Mouse (Mus musculus) liver, embryonic 12.5 days (tissue): ENCODE data around the gene Ttc5. TPM values are rescaled to one million over a fixed set of nuclear protein-coding genes. Genes with fewer than 3 reads are reported as not detected.
"Not testable (repeated sequence)": the region's sequence is repeated elsewhere in the genome, so short reads cannot be mapped to it uniquely, and the experiment has no call there.

Experiments
- ATAC-seq: fragments of 200-750 bp; cut with Nextera tagmentation; 2 replicates; pipeline ENCODE4 v1.8.0; 2017; ENCODE audit warnings: moderate number of reproducible peaks, mild to moderate bottlenecking, moderate library complexity
- H3K27ac ChIP-seq: fragments of 300-500 bp; sonication (generic); 2 replicates; pipeline ENCODE4 v1.5.1; 2016; ENCODE audit warnings: mild to moderate bottlenecking
- H3K27me3 ChIP-seq: fragments of 300-500 bp; sonication (generic); replicated peaks from 2 replicates; pipeline ENCODE4 v1.6.1; 2016; ENCODE audit warnings: mild to moderate bottlenecking, moderate library complexity
- H3K36me3 ChIP-seq: fragments of 300-500 bp; sonication (generic); 2 replicates; pipeline ENCODE4 v1.6.1; 2016; ENCODE audit warnings: mild to moderate bottlenecking, moderate library complexity
- H3K4me1 ChIP-seq: fragments of 300-500 bp; sonication (generic); 2 replicates; pipeline ENCODE4 v1.6.1; 2016
- H3K4me2 ChIP-seq: fragments of 300-500 bp; sonication (generic); 2 replicates; pipeline ENCODE4 v1.6.1; 2016; ENCODE audit warnings: mild to moderate bottlenecking, moderate library complexity
- H3K4me3 ChIP-seq: fragments of 300-500 bp; sonication (generic); 2 replicates; pipeline ENCODE4 v1.5.1; 2016; ENCODE audit warnings: mild to moderate bottlenecking, moderate library complexity
- H3K9ac ChIP-seq: fragments of 300-500 bp; sonication (generic); 2 replicates; pipeline ENCODE4 v1.6.1; 2016; ENCODE audit warnings: mild to moderate bottlenecking, moderate library complexity
- H3K9me3 ChIP-seq: fragments of 300-500 bp; sonication (generic); replicated peaks from 2 replicates; pipeline ENCODE4 v1.6.1; 2016; ENCODE audit warnings: mild to moderate bottlenecking, moderate library complexity
- WGBS: fragments of 180-500 bp; shearing (Covaris S2); methylation state at CpG from one replicate; pipeline ENCODE4 v1.1.7; 2016; ENCODE audit not compliant: insufficient replicate concordance; 5-methylcytosine and 5-hydroxymethylcytosine counted together
- polyA plus RNA-seq: library from polyadenylated mRNA; unstranded; fragments of >200 nt; fragmentation: Nextera tagmentation; extraction: Ambion mirVana; gene quantifications from 2 replicates; pipeline ENCODE4 v1.2.1, GENCODE M21; 2016

Gene Ttc5
- polyA plus RNA-seq, 1 experiment from 2014 or later: 27.9 TPM

DNA sequence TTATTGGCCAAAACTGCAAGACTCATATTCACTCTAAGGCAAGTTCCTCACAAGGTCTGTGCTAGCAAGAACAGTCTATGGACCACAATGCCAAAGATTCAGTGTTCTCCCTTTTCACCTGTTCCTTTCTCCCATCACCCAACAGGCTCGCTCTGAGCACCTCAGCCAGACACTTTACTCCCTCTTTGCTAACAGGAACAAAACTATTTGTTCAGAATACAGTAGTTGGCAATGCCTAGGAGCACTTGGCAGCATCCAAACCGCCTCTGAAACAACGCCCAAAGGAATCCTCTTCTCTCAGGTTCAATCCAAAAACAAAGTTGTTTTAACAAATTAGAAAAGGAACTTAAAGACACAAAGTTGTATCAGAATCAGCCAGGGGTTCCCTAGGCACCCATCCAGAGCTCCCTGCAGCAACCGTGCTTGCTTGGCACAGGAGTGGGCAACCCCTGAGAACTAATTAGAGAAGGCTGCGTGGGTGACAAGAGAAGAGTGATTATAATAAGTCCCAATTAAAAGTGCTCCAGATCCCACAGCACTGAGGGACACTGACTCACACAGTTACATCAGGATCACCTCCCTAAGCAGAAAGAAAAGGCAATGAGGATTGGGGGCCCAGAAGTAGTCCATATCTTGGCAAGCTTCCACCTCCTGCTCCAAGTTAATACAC, 26.8 kb downstream of the Ttc5 start:
- no peak overlapping the region for H3K4me2 ChIP-seq
- H3K27ac ChIP-seq: no peak overlapping the region
- H3K9ac ChIP-seq: no peak overlapping the region
- H3K4me1 ChIP-seq: no peaks in the 10 kb centered on the region
- 49% methylated on average over 5 of the region's 5 CpGs for WGBS
- H3K4me3 ChIP-seq: no peak overlapping the region
- no peaks in the 10 kb centered on the region for H3K9me3 ChIP-seq
- H3K27me3 ChIP-seq: no peaks in the 10 kb centered on the region
- no peak for ATAC-seq
- H3K36me3 ChIP-seq: no peaks in the 10 kb centered on the region

DNA sequence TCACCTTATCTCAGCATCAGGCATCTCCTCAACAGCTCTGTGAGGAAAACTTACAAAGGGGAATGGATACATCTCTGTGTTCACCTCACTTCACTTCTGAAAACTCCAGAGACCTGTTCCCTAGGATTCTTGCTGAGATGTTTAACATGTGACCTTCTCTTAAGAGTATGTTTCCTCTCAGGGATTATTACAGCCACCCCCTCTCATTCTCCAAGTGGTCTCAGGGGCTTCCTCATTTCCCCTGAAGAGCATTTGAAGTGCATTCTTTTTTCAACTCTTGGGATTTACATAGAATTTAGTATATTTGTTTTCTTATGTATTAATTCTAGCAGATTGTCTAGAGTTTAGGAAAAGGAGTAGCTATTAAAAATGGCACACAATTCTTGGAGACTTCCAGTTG, 40.3 kb downstream of the Ttc5 start, which contains the start of gene Olfr749:
TSS of gene Olfr749 (minus strand) at position 101 of the 400 bp plus-strand sequence.
- Histone ChIP-seq H3K9ac (no peak within 1 kb of the TSS), H3K4me3 (no peak within 1 kb of the TSS), H3K27me3 (no peaks in the 10 kb centered on the region), H3K9me3 (no peaks in the 10 kb centered on the region), H3K36me3 (no peaks in the 10 kb centered on the region), H3K4me2 (no peak within 1 kb of the TSS), H3K27ac (no peak within 1 kb of the TSS), H3K4me1 (no peaks in the 10 kb centered on the region)
- no peak for ATAC-seq

DNA sequence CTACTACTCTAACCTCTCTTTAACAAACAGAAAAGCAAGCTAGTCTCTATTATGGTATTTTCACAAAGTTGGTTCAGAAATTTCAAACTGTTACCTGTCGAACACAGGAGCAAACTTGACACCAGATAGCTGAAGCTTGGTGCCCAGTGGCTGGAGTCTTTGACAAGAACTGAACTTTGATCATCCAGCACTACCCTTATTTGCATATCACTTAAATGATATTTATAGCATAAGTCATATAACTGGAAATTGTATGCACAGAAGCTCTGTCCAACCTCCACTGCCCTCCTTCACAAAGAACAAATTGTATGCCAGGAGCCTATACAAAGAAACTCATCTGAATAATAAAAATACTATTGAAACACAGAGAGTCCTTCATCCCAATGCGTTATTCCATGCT, 43.7 kb downstream of the Ttc5 start:
- H3K9ac ChIP-seq: no peak overlapping the region
- no peak for ATAC-seq
- H3K4me2 ChIP-seq: no peak overlapping the region
- no peaks in the 10 kb centered on the region for H3K27me3 ChIP-seq
- no peaks in the 10 kb centered on the region for H3K36me3 ChIP-seq
- H3K4me3 ChIP-seq: no peak overlapping the region
- H3K4me1 ChIP-seq: no peaks in the 10 kb centered on the region
- WGBS: 58% methylated on average over 2 of the region's 2 CpGs
- H3K9me3 ChIP-seq: no peaks in the 10 kb centered on the region
- no peak overlapping the region for H3K27ac ChIP-seq

DNA sequence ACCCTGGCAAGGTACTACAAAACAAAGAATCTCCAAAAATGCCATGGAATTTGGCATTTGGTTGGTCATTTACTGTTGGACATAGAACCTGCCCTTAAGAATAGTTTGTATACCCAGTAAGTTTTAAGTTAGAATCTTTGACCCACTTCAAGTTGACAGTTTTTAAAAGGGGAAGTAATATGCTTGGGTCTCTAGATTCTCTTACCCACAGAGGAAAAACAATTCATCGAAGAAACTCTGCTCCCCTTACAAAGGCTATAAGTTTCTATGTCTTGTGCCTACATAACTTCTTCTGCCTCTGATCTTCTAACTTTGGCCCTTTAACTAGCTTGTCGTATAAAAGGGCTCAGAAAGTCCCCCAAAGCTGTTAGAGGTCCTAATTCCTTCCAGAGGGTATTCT, 45.0 kb downstream of the Ttc5 start:
- H3K27me3 ChIP-seq: no peaks in the 10 kb centered on the region
- ATAC-seq: no peak
- H3K27ac ChIP-seq: no peak overlapping the region
- WGBS: 50% methylated on average over 2 of the region's 2 CpGs
- no peak overlapping the region for H3K4me3 ChIP-seq
- no peak overlapping the region for H3K9ac ChIP-seq
- no peaks in the 10 kb centered on the region for H3K36me3 ChIP-seq
- H3K9me3 ChIP-seq: no peaks in the 10 kb centered on the region
- H3K4me2 ChIP-seq: no peak overlapping the region
- no peaks in the 10 kb centered on the region for H3K4me1 ChIP-seq

DNA sequence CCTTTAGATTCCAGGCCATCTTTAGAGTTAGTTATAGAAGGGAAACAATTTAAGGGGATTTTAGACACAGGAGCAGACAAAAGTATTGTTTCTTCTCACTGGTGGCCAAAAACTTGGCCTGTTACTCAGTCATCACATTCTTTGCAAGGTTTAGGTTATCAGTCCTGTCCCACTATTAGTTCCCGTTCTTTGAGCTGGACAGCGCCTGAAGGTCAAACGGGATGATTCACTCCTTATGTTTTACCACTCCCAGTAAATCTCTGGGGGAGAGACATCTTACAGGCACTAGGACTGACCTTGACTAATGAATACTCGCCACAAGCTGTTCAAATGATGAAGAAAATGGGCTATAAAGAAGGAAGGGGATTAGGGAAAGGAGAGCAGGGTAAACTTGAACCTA, 62.9 kb downstream of the Ttc5 start:
- 69% methylated on average over 3 of the region's 4 CpGs for WGBS
- H3K4me2 ChIP-seq, ATAC-seq, H3K36me3 ChIP-seq, H3K27ac ChIP-seq, H3K4me3 ChIP-seq, H3K4me1 ChIP-seq, H3K27me3 ChIP-seq, H3K9me3 ChIP-seq, H3K9ac ChIP-seq: not testable (repeated sequence)

DNA sequence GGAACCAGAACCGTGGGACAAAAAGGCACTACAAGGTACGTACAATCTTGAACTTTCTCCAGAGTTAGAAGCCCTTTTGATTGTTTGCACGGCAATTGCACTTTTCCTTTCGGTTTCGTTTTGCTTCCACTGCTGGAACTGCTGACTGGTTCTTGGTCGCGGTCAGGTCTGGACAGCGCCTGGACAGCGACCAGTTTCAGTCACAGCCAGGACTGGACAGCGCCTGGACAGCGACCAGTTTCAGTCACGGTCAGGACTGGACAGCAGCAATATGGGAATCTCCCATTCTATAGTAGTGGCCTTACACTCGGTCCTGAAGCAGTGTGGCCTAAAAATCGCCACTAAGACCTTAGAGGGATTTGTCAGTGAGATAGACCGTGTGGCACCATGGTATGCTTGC, 65.4 kb downstream of the Ttc5 start:
- H3K27ac ChIP-seq, H3K4me3 ChIP-seq, H3K4me1 ChIP-seq, H3K9me3 ChIP-seq, H3K9ac ChIP-seq, H3K27me3 ChIP-seq, ATAC-seq, H3K4me2 ChIP-seq, H3K36me3 ChIP-seq: not testable (repeated sequence)
- WGBS: 78% methylated on average over 15 of the region's 15 CpGs

Other genes with a start within 250 kb of the Ttc5 start
- gene Olfr744, start 170.6 kb downstream of the Ttc5 start, polyA plus RNA-seq: not detected in 2 replicates
- gene Olfr745, start 146.1 kb downstream of the Ttc5 start, polyA plus RNA-seq: not detected in 2 replicates
- gene Olfr746, start 138.4 kb downstream of the Ttc5 start, polyA plus RNA-seq: not detected in 2 replicates
- gene Olfr747, start 92.3 kb downstream of the Ttc5 start, polyA plus RNA-seq: not detected in 2 replicates
- not detected in 2 replicates for gene Olfr748, start 78.1 kb downstream of the Ttc5 start, polyA plus RNA-seq
- not detected in 2 replicates for gene Olfr749, start 40.4 kb downstream of the Ttc5 start, polyA plus RNA-seq
- not detected in 2 replicates for gene Ccnb1ip1, start 22.2 kb upstream of the Ttc5 start, polyA plus RNA-seq
- 44.8 and 45.8 TPM in 2 replicates for gene Parp2, start 22.3 kb upstream of the Ttc5 start, polyA plus RNA-seq
- gene Tep1, start 85.0 kb upstream of the Ttc5 start, polyA plus RNA-seq: 2.2 and 3.2 TPM in 2 replicates
- 0.13 and 0.28 TPM in 2 replicates for gene Klhl33, start 112.0 kb upstream of the Ttc5 start, polyA plus RNA-seq
- 69.7 and 74.0 TPM in 2 replicates for gene Osgep, start 139.4 kb upstream of the Ttc5 start, polyA plus RNA-seq
- gene Apex1, start 139.4 kb upstream of the Ttc5 start, polyA plus RNA-seq: 144 and 147 TPM in 2 replicates
- 26.1 and 30.6 TPM in 2 replicates for gene Pip4p1, start 145.3 kb upstream of the Ttc5 start, polyA plus RNA-seq
- gene Pnp, start 145.6 kb upstream of the Ttc5 start, polyA plus RNA-seq: 75.0 and 76.1 TPM in 2 replicates
- gene Gm49342, start 159.0 kb upstream of the Ttc5 start, polyA plus RNA-seq: not detected in 2 replicates
- gene Pnp2, start 170.5 kb upstream of the Ttc5 start, polyA plus RNA-seq: 4.0 and 4.3 TPM in 2 replicates
- 0.07 TPM in 1 of 2 replicates, not detected in the other for gene Rnase10, start 222.2 kb upstream of the Ttc5 start, polyA plus RNA-seq